Mouse (Mus musculus) intestine, embryonic 14.5 days (tissue): ENCODE results near the gene Dok3. TPM values are rescaled to one million over a fixed set of nuclear protein-coding genes. Genes with fewer than 3 reads are reported as not detected.

Experiments
- ATAC-seq: fragments of 200-750 bp; cut with Nextera tagmentation; replicated peaks from 2 replicates; pipeline ENCODE4 v1.8.0; 2017; ENCODE audit warnings: low read depth, moderate number of reproducible peaks, moderate TSS enrichment, moderate library complexity; ENCODE audit not compliant: low FRiP score, low TSS enrichment
- DNase-seq: peaks from one replicate; pipeline ENCODE4 v3.0.0-alpha.2; 2018; ENCODE audit warnings: low spot score
- H3K27ac ChIP-seq: fragments of 300-500 bp; sonication (generic); 2 replicates; pipeline ENCODE4 v1.5.1; 2014; ENCODE audit warnings: low read depth, mild to moderate bottlenecking, control low read depth
- H3K27me3 ChIP-seq: fragments of 300-500 bp; sonication (generic); replicated peaks from 2 replicates; pipeline ENCODE4 v1.6.1; 2014; ENCODE audit warnings: low read length, control low read depth; ENCODE audit not compliant: control insufficient read depth, insufficient read depth
- H3K36me3 ChIP-seq: fragments of 300-500 bp; sonication (generic); 2 replicates; pipeline ENCODE4 v1.6.1; 2014; ENCODE audit warnings: low read length, control low read depth; ENCODE audit not compliant: control insufficient read depth, insufficient read depth
- H3K4me1 ChIP-seq: fragments of 300-500 bp; sonication (generic); replicated peaks from 2 replicates; pipeline ENCODE4 v1.6.1; 2014; ENCODE audit warnings: low read length, control low read depth, mixed read lengths; ENCODE audit not compliant: control insufficient read depth, insufficient read depth
- H3K4me2 ChIP-seq: fragments of 300-500 bp; sonication (generic); 2 replicates; pipeline ENCODE4 v1.6.1; 2014; ENCODE audit warnings: low read length
- H3K4me3 ChIP-seq: fragments of 300-500 bp; sonication (generic); 2 replicates; pipeline ENCODE4 v1.5.1; 2014; ENCODE audit warnings: low read depth, low read length, control low read depth, mixed read lengths
- H3K9ac ChIP-seq: fragments of 300-500 bp; sonication (generic); 2 replicates; pipeline ENCODE4 v1.6.1; 2014; ENCODE audit warnings: mild to moderate bottlenecking, low read length
- H3K9me3 ChIP-seq: fragments of 300-500 bp; sonication (generic); 2 replicates; pipeline ENCODE4 v1.6.1; 2016; ENCODE audit warnings: low read length, control low read depth; ENCODE audit not compliant: control insufficient read depth
- WGBS: fragments of 180-500 bp; shearing (Covaris S2); extraction: QIAGEN DNeasy Blood & Tissue Kit; methylation state at CpG from one replicate; pipeline ENCODE4 v1.1.7; 2014; 5-methylcytosine and 5-hydroxymethylcytosine counted together
- polyA plus RNA-seq: library from polyadenylated mRNA; unstranded; fragments of >200 nt; fragmentation: Nextera tagmentation; extraction: Ambion mirVana; gene quantifications from 2 replicates; pipeline ENCODE4 v1.2.1, GENCODE M21; 2014

Gene Dok3
- polyA plus RNA-seq, 1 experiment from 2014 or later, result 1.9 TPM

DNA sequence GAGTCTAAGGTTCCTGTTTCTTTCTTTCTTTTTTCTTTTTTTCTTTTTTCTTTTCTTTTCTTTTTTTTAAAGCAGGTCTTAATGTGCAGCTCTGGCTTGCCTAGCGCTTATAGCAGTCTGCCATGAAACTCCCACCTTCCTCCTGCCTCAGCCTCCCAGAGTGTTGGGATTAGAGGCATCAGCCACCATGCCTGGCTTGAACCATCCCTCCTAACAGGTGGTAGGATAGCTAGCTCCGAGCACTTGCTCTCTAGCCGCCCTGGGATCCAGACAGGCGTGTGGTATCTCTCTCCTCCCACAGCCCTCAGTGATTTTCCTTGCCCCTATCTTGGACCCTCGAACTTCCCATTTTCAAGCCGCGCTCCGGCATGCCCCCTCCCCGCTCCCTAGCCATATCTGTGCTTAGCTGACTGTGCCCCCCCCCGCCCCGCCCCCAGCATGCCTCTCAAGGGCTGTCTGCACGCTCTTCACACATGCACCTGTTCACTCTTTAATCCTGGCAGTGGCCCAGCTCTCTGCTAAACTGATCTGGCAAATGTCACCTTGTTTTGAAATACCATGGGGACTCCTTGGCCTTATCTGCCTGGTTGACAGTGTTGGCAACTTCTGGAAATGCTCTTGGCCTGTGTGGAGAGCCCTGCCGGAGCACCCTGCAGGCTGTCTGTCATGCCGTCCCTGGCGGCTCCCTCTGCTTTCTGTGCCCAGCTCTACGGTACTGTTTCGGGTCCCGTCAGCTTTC is 34.0 kb downstream of the Dok3 start:
- DNase-seq (no peak), ATAC-seq (peak; percentile 38; the same call in 1 of the 2 replicates)
- no peak overlapping the region for H3K4me3 ChIP-seq
- H3K4me2 ChIP-seq, result no peak overlapping the region
- peaks cover 4% of the 10 kb centered on the region; the same call in 1 of the 2 replicates for H3K4me1 ChIP-seq
- H3K27me3 ChIP-seq, result no peaks in the 10 kb centered on the region
- H3K36me3 ChIP-seq, result peaks cover 21% of the 10 kb centered on the region
- no peak overlapping the region for H3K27ac ChIP-seq
- no peaks in the 10 kb centered on the region for H3K9me3 ChIP-seq
- 16% methylated on average over 18 of the region's 18 CpGs for WGBS
- H3K9ac ChIP-seq, result no peak overlapping the region

DNA sequence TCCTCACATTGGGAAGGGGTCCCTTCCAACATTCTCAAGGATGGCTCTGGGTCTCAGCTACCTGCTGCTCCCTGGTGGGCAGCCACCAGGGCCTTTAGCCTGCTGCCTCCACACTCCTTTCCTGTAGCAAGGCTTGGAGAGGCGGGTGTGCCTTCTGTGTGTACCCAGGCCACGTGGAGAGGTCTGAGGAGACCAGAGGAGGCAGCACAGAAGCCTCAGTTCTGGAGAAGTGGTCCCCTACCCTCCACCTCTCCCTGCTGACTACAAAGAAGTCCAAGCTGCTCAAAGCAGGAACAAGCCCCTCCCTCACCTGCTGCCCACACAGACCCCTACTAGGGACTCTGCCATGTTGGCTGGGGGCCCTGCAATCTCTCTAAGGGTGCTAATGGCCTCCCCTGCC is 34.8 kb downstream of the Dok3 start:
- H3K9ac ChIP-seq, result no peak overlapping the region
- H3K9me3 ChIP-seq, result no peaks in the 10 kb centered on the region
- ATAC-seq, result no peak
- no peak for DNase-seq
- 17% methylated on average over 2 of the region's 2 CpGs for WGBS
- no peak overlapping the region for H3K4me2 ChIP-seq
- H3K4me3 ChIP-seq, result no peak overlapping the region
- no peaks in the 10 kb centered on the region for H3K27me3 ChIP-seq
- peaks cover 4% of the 10 kb centered on the region; the same call in 1 of the 2 replicates for H3K4me1 ChIP-seq
- peaks cover 18% of the 10 kb centered on the region for H3K36me3 ChIP-seq
- H3K27ac ChIP-seq, result no peak overlapping the region

DNA sequence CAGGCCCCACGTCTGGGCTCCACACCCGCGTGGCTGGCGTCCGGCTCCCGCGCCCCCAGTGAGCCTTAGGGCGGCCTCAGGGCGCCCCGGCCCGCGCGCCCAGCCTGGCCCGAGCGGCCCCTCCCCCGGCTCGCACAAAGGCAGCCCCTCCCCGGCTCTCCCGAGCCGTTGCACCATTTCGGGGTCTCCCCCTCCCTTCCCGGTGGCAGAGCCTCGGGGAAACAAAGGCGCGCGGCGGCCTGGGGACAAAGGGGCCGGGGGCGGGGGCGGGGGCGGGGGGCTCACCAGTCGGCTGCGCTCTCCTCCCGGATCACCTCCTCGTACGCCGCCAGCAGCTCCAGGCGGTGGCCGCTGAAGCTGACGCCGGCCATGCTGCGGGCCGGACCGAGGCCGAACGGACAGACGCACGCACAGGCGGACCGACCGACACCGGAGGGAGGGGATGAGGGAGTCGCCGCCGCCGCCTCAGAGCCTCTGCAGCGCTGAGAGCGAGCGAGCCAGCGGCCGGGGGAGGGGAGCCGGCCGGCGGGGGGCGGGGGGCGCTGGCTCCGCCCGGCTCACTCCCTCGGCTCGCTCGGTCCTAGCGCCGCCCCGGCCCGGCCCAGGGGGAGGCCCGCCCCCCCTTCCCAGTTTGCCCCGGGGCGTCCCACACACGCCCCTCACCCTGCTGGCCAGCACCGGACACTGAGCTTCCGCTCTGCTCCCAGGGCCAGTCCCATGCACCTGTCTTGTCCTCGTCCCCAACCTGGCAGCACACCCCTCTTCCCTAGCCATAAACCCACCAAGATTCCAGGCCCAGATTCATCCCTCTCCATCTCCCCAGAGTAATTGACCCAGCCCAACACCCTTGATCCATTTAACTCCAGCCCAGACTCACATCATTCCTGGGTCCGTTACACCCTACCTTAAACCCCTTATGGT is 41.3 kb downstream of the Dok3 start, which contains the start of gene Dbn1:
Gene Dbn1, minus strand, starts transcription at position 534 of the 921 bp plus-strand sequence.
- Histone ChIP-seq H3K9me3 (no peaks in the 10 kb centered on the region), H3K36me3 (peaks cover 4% of the 10 kb centered on the region; the same call in 1 of the 2 replicates), H3K4me1 (peaks cover 40% of the 10 kb centered on the region), H3K4me2 (peak within 1 kb of the TSS; percentile 93), H3K27me3 (no peaks in the 10 kb centered on the region), H3K27ac (peak within 1 kb of the TSS; percentile 93), H3K9ac (peak within 1 kb of the TSS; percentile 98), H3K4me3 (peak within 1 kb of the TSS; percentile 93)
- DNase-seq, result peak; percentile 82
- peak; percentile 84 for ATAC-seq
- WGBS, result 1% methylated on average over 34 of the region's 83 CpGs

DNA sequence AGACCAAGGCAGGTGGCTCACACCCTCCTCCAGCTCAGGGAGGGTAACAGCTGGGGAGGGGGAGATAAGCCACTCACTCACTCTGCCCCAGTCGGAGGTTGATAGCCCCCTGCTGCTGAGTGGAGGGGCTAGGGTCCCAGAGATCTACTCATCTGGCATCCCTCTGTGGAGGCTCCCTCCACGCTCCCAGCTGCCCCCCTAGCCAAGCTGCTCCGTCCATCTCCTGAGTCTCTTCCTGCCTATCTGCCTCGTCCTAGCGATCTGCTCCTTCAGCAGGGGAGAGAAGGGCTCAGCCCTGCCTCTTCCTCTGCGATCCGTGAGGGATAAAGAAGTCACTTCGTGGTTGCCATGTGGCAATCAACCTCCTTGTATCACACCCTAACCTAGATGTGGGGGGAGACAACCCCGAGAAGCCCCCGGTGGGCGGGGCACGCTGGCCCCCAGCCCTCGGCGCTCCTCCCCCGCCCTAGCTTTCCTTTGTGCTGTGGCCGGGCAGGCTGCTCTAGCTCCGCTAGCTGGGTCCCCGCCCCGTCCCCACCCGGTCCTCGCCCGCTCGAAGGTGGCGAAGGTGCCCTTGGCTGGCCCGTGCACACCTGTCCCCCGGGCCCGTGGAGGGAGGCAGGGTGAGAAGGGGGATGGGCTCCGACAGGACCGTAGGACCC is 42.0 kb downstream of the Dok3 start:
- peaks cover 44% of the 10 kb centered on the region for H3K4me1 ChIP-seq
- H3K4me3 ChIP-seq, result peak overlapping the region; percentile 93
- H3K36me3 ChIP-seq, result peaks cover 12% of the 10 kb centered on the region
- peak overlapping the region; percentile 98 for H3K9ac ChIP-seq
- DNase-seq (no peak), ATAC-seq (peak; percentile 67)
- peak overlapping the region; percentile 93 for H3K4me2 ChIP-seq
- no peaks in the 10 kb centered on the region for H3K9me3 ChIP-seq
- no peaks in the 10 kb centered on the region for H3K27me3 ChIP-seq
- H3K27ac ChIP-seq, result peak overlapping the region; percentile 93
- WGBS, result under 1% methylated on average over 29 of the region's 29 CpGs

GRCm38 (mm10) chr13:55486029-55486794 is 42.9 kb downstream of the Dok3 start:
- no peak for DNase-seq
- Histone ChIP-seq H3K36me3 (peaks cover 20% of the 10 kb centered on the region), H3K27me3 (no peaks in the 10 kb centered on the region), H3K9me3 (no peaks in the 10 kb centered on the region), H3K4me2 (peak overlapping the region; percentile 93), H3K9ac (peak overlapping the region; percentile 98), H3K4me3 (peak overlapping the region; percentile 93), H3K27ac (peak overlapping the region; percentile 93; the same call in 1 of the 2 replicates), H3K4me1 (peaks cover 44% of the 10 kb centered on the region)
- ATAC-seq, result 0 out of 2 replicates have a peak, but pooled peaks have one; percentile 7
- WGBS, result 32% methylated on average over 14 of the region's 14 CpGs

- H3K9me3 ChIP-seq, result no peaks in the 10 kb centered on the region
- ATAC-seq (no peak), DNase-seq (no peak)
- no peak overlapping the region for H3K27ac ChIP-seq
- peaks cover 36% of the 10 kb centered on the region for H3K36me3 ChIP-seq
- H3K4me2 ChIP-seq, result peak overlapping the region; percentile 3
- 42% methylated on average over 7 of the region's 7 CpGs for WGBS
- H3K27me3 ChIP-seq, result no peaks in the 10 kb centered on the region
- H3K4me1 ChIP-seq, result peaks cover 44% of the 10 kb centered on the region
- H3K9ac ChIP-seq, result no peak overlapping the region
- no peak overlapping the region for H3K4me3 ChIP-seq
These were observed 44.5 kb downstream of the Dok3 start for GRCm38 (mm10) chr13:55484520-55485088.

- ATAC-seq, result no peak
These were observed 45.5 kb downstream of the Dok3 start for GRCm38 (mm10) chr13:55483593-55483992.

More at GRCm38 (mm10) chr13:55483593-55483992, 45.5 kb downstream of the Dok3 start:
- DNase-seq, result no peak
- Histone ChIP-seq H3K36me3 (peaks cover 43% of the 10 kb centered on the region), H3K4me3 (no peak overlapping the region), H3K9me3 (no peaks in the 10 kb centered on the region), H3K9ac (no peak overlapping the region; the same call in 1 of the 2 replicates), H3K27ac (peak overlapping the region; percentile 55), H3K27me3 (no peaks in the 10 kb centered on the region), H3K4me2 (peak overlapping the region; percentile 30), H3K4me1 (peaks cover 44% of the 10 kb centered on the region)
- 49% methylated on average over 15 of the region's 15 CpGs for WGBS
